Comparison of ENCODE assay signal across 8 mouse cellular contexts in genomic region chr6:17583982-17584381, GRCm38 (mm10). TPM values are rescaled to one million over a fixed set of nuclear protein-coding genes. Genes with fewer than 3 reads are reported as not detected.
DNase-seq lines count a peak whose midpoint lies in the region; ATAC-seq and TF ChIP-seq lines count a peak whose summit lies in the region.

No protein-coding gene starts in this region.

- no peaks in the 10 kb centered on the region for H3K79me2 ChIP-seq in liver, adult 2 months (ENCODE audit: control insufficient read depth, insufficient read depth, low read length)

- 29% methylated on average over 13 of the region's 13 CpGs for WGBS in forebrain, embryonic 11.5 days
- 27% methylated on average over 13 of the region's 13 CpGs for WGBS in heart, embryonic 14.5 days
- WGBS in kidney, embryonic 16.5 days = 11% methylated on average over 13 of the region's 13 CpGs
- WGBS in liver, adult 2 months = 24% methylated on average over 13 of the region's 13 CpGs
- WGBS in midbrain, postnatal 0 days = 22% methylated on average over 13 of the region's 13 CpGs

- no peak overlapping the region for H3K9ac ChIP-seq in forebrain, embryonic 11.5 days (ENCODE audit: low read length)
- peak overlapping the region; percentile 54 for H3K9ac ChIP-seq in heart, embryonic 14.5 days (ENCODE audit: low read length)
- peak overlapping the region; percentile 4; the same call in 1 of the 2 replicates for H3K9ac ChIP-seq in kidney, embryonic 16.5 days (replicated peaks; ENCODE audit: low read length)
- H3K9ac ChIP-seq in liver, adult 2 months (ENCODE audit: low read depth, low read length) = no peak overlapping the region
- no peak overlapping the region for H3K9ac ChIP-seq in midbrain, postnatal 0 days (replicated peaks; ENCODE audit: low read length, poor library complexity, severe bottlenecking)

- peak; percentile 91 for ATAC-seq in forebrain, embryonic 11.5 days (replicated peaks; ENCODE audit: low FRiP score)
- no peak for ATAC-seq in heart, embryonic 14.5 days (ENCODE audit: insufficient number of reproducible peaks, insufficient read depth, low FRiP score, low read depth)
- ATAC-seq in kidney, embryonic 16.5 days (ENCODE audit: low FRiP score, low TSS enrichment) = peak; percentile 94; the same call in 1 of the 2 replicates
- peak; percentile 77; the same call in 1 of the 2 replicates for ATAC-seq in midbrain, postnatal 0 days (ENCODE audit: low FRiP score)

- TF ChIP-seq CTCF in liver, adult 2 months (IDR thresholded peaks at IDR 0.05; ENCODE audit: low read depth, low read length) = no peak
- TF ChIP-seq CTCF in midbrain, postnatal 0 days (IDR thresholded peaks at IDR 0.05) = no peak

- peak overlapping the region; percentile 47; the same call in 1 of the 2 replicates for H3K4me2 ChIP-seq in forebrain, embryonic 11.5 days (ENCODE audit: low read depth, low read length, severe bottlenecking)
- peak overlapping the region; percentile 57 for H3K4me2 ChIP-seq in heart, embryonic 14.5 days (ENCODE audit: low read length)
- H3K4me2 ChIP-seq in kidney, embryonic 16.5 days (replicated peaks; ENCODE audit: low read depth, low read length) = peak overlapping the region; percentile 46
- H3K4me2 ChIP-seq in midbrain, postnatal 0 days (ENCODE audit: low read depth, low read length, poor library complexity, severe bottlenecking) = peak overlapping the region; percentile 51

- DNase-seq in A20 (ENCODE audit: low read depth, low spot score) = peak; percentile 17
- peak; percentile 26 for DNase-seq in c-Kit-positive CD71-negative TER-119-negative erythroid progenitor cells, embryonic 14.5 days (ENCODE audit: low read depth)
- DNase-seq in forebrain, embryonic 11.5 days (ENCODE audit: low spot score) = peak; percentile 78
- DNase-seq in liver, adult 2 months (ENCODE audit: extremely low read depth, low read depth, low spot score) = peak; percentile 69
- DNase-seq in midbrain, postnatal 0 days (ENCODE audit: low spot score) = peak; percentile 57
- peak; percentile 57 for DNase-seq in telencephalon, adult 2 months (ENCODE audit: low read depth, low spot score)

- no peaks in the 10 kb centered on the region; the same call in 1 of the 2 replicates for H3K4me1 ChIP-seq in forebrain, embryonic 11.5 days (replicated peaks; ENCODE audit: control insufficient read depth, insufficient read depth, low read length)
- 0 out of 4 replicates have a peak, but pooled peaks cover 0 to 2% of the 10 kb centered on the region in 2 experiments for H3K4me1 ChIP-seq in heart, embryonic 14.5 days (ENCODE audit: control insufficient read depth in 2 of 2, insufficient read depth in 2 of 2, low read length in 2 of 2)
- no peaks in the 10 kb centered on the region; the same call in 1 of the 2 replicates for H3K4me1 ChIP-seq in kidney, embryonic 16.5 days (ENCODE audit: insufficient read depth, low read length)
- 0 out of 2 replicates have a peak, but pooled peaks cover 2% of the 10 kb centered on the region for H3K4me1 ChIP-seq in liver, adult 2 months (ENCODE audit: control insufficient read depth, insufficient read depth, low read length)
- H3K4me1 ChIP-seq in midbrain, postnatal 0 days (ENCODE audit: insufficient read depth, low read length) = no peaks in the 10 kb centered on the region

- H3K27ac ChIP-seq in forebrain, embryonic 11.5 days (ENCODE audit: low read depth, low read length) = no peak overlapping the region
- no peak overlapping the region for H3K27ac ChIP-seq in heart, embryonic 14.5 days (replicated peaks in 1 of 2; ENCODE audit: control insufficient read depth in 1 of 2, insufficient read depth in 1 of 2, low read depth in 2 of 2, low read length in 2 of 2)
- H3K27ac ChIP-seq in kidney, embryonic 16.5 days (ENCODE audit: low read length) = no peak overlapping the region
- no peak overlapping the region for H3K27ac ChIP-seq in liver, adult 2 months (replicated peaks; ENCODE audit: insufficient read depth, low read depth, low read length)
- H3K27ac ChIP-seq in midbrain, postnatal 0 days (ENCODE audit: low read depth, low read length) = no peak overlapping the region

- no peaks in the 10 kb centered on the region for H3K9me3 ChIP-seq in forebrain, embryonic 11.5 days (ENCODE audit: control insufficient read depth, low read length)
- H3K9me3 ChIP-seq in heart, embryonic 14.5 days (ENCODE audit: control insufficient read depth, low read length) = no peaks in the 10 kb centered on the region
- no peaks in the 10 kb centered on the region for H3K9me3 ChIP-seq in kidney, embryonic 16.5 days (ENCODE audit: low read length)
- no peaks in the 10 kb centered on the region for H3K9me3 ChIP-seq in midbrain, postnatal 0 days (ENCODE audit: low read length)

- peak overlapping the region; percentile 29; the same call in 1 of the 2 replicates for H3K4me3 ChIP-seq in forebrain, embryonic 11.5 days (ENCODE audit: low read depth, low read length)
- H3K4me3 ChIP-seq in heart, embryonic 14.5 days (ENCODE audit: control insufficient read depth in 1 of 2, insufficient read depth in 1 of 2, low read depth in 1 of 2, low read length in 2 of 2) = peak overlapping the region; percentile 26 to 39
- peak overlapping the region; percentile 35 for H3K4me3 ChIP-seq in kidney, embryonic 16.5 days (ENCODE audit: low read length)
- H3K4me3 ChIP-seq in liver, adult 2 months (ENCODE audit: insufficient read depth, low read depth, low read length) = no peak overlapping the region
- H3K4me3 ChIP-seq in midbrain, postnatal 0 days (ENCODE audit: low read depth, low read length) = peak overlapping the region; percentile 26

- no peaks in the 10 kb centered on the region for H3K36me3 ChIP-seq in forebrain, embryonic 11.5 days (ENCODE audit: control insufficient read depth, insufficient read depth, low read length)
- H3K36me3 ChIP-seq in heart, embryonic 14.5 days (ENCODE audit: control insufficient read depth, insufficient read depth, low read length) = no peaks in the 10 kb centered on the region
- no peaks in the 10 kb centered on the region for H3K36me3 ChIP-seq in kidney, embryonic 16.5 days (ENCODE audit: insufficient read depth, low read length)
- H3K36me3 ChIP-seq in liver, adult 2 months (ENCODE audit: control insufficient read depth, insufficient read depth, low read length) = no peaks in the 10 kb centered on the region
- H3K36me3 ChIP-seq in midbrain, postnatal 0 days (ENCODE audit: insufficient read depth, low read length) = no peaks in the 10 kb centered on the region

- TF ChIP-seq POLR2A in liver, adult 2 months (IDR thresholded peaks at IDR 0.05; ENCODE audit: extremely low read depth, insufficient read depth, low read length) = no peak

- no peaks in the 10 kb centered on the region for H3K27me3 ChIP-seq in forebrain, embryonic 11.5 days (ENCODE audit: control insufficient read depth, insufficient read depth, low read length)
- H3K27me3 ChIP-seq in heart, embryonic 14.5 days (ENCODE audit: control insufficient read depth, insufficient read depth, low read length) = no peaks in the 10 kb centered on the region
- H3K27me3 ChIP-seq in kidney, embryonic 16.5 days (ENCODE audit: insufficient read depth, low read length) = no peaks in the 10 kb centered on the region
- no peaks in the 10 kb centered on the region for H3K27me3 ChIP-seq in liver, adult 2 months (ENCODE audit: control insufficient read depth, insufficient read depth, low read length)
- no peaks in the 10 kb centered on the region for H3K27me3 ChIP-seq in midbrain, postnatal 0 days (ENCODE audit: insufficient read depth, low read length)

RNA-seq across cellular contexts. Expression of gene Capza2, which starts 52.1 kb away (rescaled TPM):
- 242 and 251 TPM in 2 replicates for polyA plus RNA-seq in forebrain, embryonic 11.5 days (2014; fragmentation: Nextera tagmentation; extraction: Ambion mirVana)
- polyA plus RNA-seq in heart, embryonic 14.5 days (2014; fragmentation: Nextera tagmentation; extraction: Ambion mirVana) = 238 and 240 TPM in 2 replicates
- polyA plus RNA-seq in kidney, embryonic 16.5 days (2015; fragmentation: Nextera tagmentation; extraction: Ambion mirVana) = 218 and 238 TPM in 2 replicates
- total RNA-seq in liver, adult 2 months (2014; rRNA removed) = 71.2 and 80.9 TPM in 2 replicates
- 7.7 and 9.4 TPM in 2 replicates for polyA plus RNA-seq in liver, adult 2 months (2012; rRNA removed)
- 136 and 173 TPM in 2 replicates for total RNA-seq in midbrain, postnatal 0 days (2014; rRNA removed)
- polyA plus RNA-seq in midbrain, postnatal 0 days (2015; fragmentation: Nextera tagmentation; extraction: Ambion mirVana) = 233 and 235 TPM in 2 replicates

Comparison
In these comparisons a context has a peak if more than half of its experiments do, and no peak if none do; other contexts are left out.
1. DNase-seq: peak in every context shown above with its lines; median percentile 78 in forebrain, embryonic 11.5 days; 69 in liver, adult 2 months; 57 in midbrain, postnatal 0 days; 57 in telencephalon, adult 2 months; 26 in c-Kit-positive CD71-negative TER-119-negative erythroid progenitor cells, embryonic 14.5 days; 17 in A20.
2. H3K9ac ChIP-seq: peak in heart, embryonic 14.5 days (single experiment) and kidney, embryonic 16.5 days (single experiment); none in forebrain, embryonic 11.5 days (single experiment), liver, adult 2 months (single experiment) and midbrain, postnatal 0 days (single experiment).
3. RNA of gene Capza2, which starts 52.1 kb away (polyA plus RNA-seq): 242 to 251 TPM in forebrain, embryonic 11.5 days, 238 to 240 TPM in heart, embryonic 14.5 days, 218 to 238 TPM in kidney, embryonic 16.5 days and 233 to 235 TPM in midbrain, postnatal 0 days; 7.7 to 9.4 TPM in liver, adult 2 months; every median in the first group is over 10 times any median in the second.
4. Peak in every context shown above with its lines, with median percentiles within 50 percentile points of each other: H3K4me2 ChIP-seq.